Mouse (Mus musculus): ENCODE measurements around the gene Acaca. TPM values are rescaled to one million over a fixed set of nuclear protein-coding genes. Genes with fewer than 3 reads are reported as not detected.
"Not testable (repeated sequence)": the region's sequence is repeated elsewhere in the genome, so short reads cannot be mapped to it uniquely, and the experiment has no call there.

Gene Acaca
- total RNA-seq, 2 experiments from 2014 or later, result 68.5 to 74.3 TPM

DNA sequence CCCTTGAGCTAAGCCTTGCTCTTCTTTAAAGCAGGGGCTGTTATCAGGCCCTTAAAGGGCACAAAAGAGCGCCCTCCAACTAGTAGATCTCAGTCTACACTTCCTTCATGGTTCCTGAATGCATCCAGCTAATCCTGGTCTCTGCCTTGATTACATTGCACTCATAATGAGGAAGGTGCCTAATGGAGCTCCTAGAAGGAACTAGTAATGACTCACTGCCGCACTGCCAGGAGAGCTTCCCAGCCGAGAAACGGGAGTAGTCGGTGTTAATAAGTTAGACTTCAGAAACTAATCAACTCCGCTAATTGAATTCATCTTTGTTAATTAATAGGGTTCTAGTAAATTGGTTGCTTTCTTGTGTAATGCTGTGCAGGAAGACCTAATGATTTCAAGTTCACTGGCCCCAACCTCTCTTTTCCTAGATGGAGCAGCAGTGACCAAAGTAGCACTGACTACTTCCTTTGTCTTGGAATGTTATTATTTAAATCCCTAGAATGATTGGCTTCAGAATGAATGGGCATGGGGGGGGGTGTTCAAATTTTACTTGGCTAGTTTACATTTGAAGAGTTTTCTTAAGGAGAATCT, 176.8 kb downstream of the Acaca start:
- DNase-seq (ENCODE audit: extremely low spot score in 1 of 2, low spot score in 1 of 2), result no peak

DNA sequence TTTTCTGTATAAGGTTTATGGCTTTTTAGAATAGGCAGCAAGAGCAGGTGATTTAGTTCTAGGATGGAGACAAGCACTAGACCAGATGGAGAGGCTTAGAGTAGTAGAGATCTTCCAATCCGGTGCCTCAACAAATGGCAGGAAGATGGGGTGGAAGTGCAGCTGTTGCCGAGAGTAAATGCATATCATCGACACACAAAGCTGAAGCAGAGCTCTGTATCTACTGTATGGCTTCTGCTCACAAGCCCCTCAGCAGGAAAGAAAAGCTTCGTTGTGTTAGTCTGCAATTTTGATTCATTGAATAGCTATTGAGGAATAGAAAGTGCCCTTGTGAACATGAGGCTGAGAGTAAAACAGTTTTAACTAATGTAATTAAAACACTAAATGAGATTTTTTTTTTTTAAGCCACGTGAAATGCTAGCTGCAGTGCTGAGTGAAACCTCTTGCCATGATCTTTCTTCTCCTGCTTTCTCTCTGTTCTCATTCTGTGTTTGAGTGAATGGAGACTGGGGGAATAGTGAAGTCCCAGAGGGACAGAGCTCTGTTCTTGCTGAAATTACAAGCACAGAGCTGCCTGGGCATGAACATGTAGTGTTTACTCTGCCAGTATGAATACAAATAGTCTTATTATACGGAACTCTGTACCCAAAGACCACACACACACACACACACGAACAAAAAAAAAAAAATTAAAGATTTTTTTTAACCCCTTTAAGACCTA, 194.7 kb downstream of the Acaca start:
- DNase-seq (ENCODE audit: extremely low spot score in 1 of 2, low spot score in 1 of 2), result no peak

DNA sequence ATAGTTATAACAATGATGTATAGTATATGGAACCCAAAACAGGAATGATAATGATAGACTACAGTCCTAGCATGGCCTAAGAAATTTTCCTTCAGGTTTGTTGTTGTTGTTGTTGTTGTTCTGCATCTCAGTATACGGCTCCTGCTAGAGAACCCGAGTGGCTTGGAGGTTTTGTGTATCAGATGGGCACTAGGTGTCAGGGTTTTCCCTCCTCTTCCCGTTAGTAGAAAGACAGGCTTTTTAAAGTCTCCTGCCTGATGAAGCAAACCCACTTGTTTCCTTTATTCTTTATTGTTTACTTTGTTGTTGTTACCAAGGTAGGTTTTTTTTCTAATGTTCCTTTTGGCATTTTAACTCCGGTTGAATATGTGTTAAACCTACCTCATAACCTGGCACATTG, 197.6 kb downstream of the Acaca start:
- no peak for DNase-seq (ENCODE audit: extremely low spot score in 1 of 2, low spot score in 1 of 2)

DNA sequence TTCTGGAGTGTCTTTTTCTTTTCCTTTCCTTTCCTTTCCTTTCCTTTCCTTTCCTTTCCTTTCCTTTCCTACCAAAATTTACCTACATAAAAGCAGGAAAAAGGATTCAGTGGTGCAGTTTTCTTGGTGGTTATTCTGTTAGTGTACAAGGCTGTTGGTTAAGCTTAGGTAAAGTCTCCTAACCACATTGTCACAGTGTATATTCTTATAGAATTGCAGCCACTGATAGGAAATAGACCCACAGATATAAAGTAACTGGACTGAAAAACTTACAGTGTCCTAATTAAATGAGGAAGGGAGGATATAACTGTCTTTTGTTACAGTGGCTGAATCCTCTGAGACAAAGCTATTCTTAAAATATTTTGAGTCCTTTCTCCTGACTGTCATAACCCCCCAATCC, 202.9 kb downstream of the Acaca start:
- no peak for DNase-seq (ENCODE audit: extremely low spot score in 1 of 2, low spot score in 1 of 2)

DNA sequence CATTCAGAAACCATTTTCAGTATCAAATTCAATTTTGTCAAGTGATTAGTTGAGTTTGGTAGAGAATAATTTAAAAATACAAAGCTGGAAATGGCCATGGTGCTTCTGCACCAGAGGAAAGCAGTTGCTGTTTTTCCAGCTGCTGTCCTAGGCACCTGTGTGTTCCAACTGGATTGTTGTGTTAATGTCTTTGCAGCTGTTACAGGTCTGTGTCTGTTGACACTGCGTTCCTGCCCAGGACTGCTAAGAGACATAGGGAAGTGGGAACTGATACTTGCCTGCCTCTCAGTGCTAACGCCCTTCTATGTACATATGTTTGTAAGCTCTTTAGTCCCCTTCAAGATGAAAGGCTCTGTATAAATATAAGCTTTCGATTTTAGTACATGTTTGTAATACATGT, 203.4 kb downstream of the Acaca start:
- DNase-seq (ENCODE audit: extremely low spot score in 1 of 2, low spot score in 1 of 2), result no peak

DNA sequence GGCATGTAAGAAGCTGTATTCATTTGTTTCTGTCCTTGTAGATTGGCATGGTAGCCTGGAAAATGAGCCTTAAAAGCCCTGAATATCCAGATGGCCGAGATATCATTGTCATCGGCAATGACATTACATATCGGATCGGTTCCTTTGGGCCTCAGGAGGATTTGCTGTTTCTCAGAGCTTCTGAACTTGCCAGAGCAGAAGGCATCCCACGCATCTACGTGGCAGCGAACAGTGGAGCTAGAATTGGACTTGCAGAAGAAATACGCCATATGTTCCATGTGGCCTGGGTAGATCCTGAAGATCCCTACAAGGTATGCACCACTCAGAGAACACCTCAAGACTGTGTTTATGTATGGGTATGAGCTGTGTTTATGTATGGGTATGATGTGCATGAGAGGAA, 208.8 kb downstream of the Acaca start:
- not testable (repeated sequence) for DNase-seq (ENCODE audit: extremely low spot score in 1 of 2, low spot score in 1 of 2)

DNA sequence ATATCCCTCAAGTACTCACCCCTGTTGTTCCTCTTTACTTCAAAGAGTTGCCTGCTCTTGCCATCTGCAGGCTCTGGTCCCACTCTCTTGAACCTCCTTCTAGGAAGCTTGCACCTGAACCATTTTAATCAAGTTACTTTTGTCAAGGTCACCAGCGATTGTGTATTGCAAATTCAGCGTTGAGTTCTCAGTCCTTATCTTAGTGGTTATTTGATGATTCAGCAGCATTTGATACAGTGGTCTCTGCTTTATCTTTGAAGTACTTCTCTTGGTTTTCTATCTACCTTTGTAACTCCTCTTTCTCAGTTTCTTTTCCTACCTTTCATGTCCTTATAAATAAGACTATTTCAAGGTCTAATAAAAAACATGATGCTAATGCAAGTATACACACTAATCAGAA, 211.2 kb downstream of the Acaca start:
- no peak for DNase-seq (ENCODE audit: extremely low spot score in 1 of 2, low spot score in 1 of 2)

DNA sequence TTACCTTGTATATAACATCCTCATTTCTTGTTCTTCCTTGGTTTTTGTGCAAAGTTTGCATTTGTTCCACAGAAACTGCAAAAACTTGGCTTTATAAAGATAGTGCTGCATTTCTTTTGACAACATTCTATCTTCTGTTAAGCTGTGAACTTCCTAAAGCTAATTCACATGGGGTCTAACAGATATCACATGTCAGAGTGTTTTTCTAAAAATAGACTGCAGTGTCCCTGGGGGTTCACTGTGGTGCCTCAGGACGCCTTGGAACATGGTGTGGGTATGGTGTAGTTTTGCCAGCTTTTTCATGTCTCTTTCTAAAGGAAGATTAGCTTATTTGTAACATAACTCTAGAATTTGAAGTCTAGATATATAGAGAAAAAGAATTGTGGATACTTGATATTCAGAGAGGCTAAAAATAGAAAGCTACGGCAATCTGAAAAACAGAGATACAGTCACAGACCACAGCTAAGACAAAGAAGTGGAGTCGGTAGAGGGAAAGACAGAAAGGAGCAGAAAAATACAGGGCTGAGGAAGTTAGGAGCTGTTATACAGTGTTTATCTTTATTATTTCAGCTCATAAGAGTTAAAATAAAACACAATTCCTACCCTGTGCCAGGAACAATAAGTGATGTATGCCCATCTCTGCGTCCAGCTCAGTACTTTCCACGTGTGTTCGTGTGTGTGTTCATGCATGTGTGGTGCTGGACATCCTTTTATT, 215.2 kb downstream of the Acaca start:
- DNase-seq (ENCODE audit: extremely low spot score in 1 of 2, low spot score in 1 of 2), result no peak

DNA sequence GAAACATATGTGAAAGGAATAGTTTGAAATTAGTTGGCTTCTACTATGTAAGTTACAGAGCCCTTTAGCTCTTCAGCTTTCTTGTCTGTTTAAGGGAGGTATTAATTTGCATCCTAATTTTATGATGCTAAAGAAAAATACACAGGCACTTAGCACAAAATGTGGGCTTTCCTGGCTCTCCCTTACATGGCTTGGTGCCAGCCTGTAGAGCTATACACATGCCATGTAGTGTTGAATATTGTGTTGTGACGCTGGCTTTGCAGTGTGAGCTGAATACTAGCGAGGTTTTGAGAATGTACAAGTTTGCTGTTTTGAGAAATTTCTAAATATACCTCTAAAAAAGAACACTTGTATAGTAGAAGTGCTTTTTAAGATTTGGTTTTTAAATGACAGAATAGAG, 218.3 kb downstream of the Acaca start:
- DNase-seq (ENCODE audit: extremely low spot score in 1 of 2, low spot score in 1 of 2), result no peak

DNA sequence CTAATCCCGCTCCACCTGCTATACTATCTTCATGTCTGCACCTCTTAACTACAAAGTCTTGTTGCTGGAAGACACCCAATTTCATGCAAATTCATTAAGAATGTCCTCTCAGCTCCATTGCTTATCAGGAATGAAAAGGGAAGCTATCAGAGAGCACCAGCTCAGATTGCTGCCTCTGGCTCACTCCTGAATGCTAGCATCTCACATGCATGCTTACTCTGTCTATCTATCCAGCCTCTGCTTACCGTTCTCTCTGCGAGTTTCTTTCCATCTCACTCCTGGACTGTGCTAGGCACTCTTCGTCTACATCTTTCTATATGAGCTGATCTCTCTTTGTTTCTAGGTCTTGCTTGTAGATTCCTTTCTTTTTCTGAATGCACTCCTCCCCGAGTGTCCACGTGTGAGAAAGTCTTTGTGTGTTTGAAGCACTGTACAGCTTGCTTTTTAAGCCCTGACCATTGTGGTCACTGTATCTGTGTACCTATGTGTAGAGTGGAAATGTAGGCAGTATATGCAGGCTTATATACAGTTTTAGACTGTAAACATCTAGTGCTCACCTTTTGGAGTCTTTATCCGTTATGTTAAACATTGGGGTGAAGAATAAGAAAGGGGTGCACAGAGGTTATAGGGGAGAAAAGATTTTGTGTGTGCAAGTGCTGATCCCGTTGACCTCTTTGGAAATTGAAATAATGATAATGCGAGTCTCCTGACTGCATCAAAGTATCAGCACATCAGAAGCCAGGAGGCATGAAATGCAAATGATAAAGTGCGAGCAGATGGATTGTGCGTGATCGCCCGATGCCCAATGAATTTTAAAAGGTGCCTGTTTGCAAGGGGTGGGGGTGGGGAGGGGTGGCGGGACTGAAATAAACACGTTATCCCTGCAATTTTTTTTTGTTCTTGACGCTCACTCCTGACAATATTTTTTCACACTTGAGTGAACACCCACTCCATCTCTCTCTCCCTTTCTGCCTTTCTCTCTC, 219.7 kb downstream of the Acaca start:
- DNase-seq (ENCODE audit: extremely low spot score in 1 of 2, low spot score in 1 of 2), result no peak

DNA sequence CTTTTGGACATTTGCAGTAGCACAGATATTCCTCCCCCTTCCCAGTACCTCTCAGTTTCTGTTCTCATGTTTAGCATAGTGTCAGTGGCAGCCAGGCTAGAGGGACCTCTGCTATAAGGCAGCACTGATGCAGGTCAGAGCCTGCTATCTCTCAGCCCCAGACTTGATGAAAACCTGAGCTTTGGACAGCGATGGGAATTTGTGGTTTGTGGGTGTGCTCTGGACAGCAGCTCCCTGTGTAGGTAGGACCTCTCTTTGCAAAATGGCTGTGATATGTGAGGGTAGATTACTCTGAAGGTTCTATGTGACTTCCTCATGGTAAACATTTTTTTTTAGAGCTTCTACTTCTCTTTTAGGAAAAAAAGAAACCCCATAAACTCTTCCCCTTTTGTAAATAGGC, 221.7 kb downstream of the Acaca start:
- DNase-seq (ENCODE audit: extremely low spot score in 1 of 2, low spot score in 1 of 2), result no peak

DNA sequence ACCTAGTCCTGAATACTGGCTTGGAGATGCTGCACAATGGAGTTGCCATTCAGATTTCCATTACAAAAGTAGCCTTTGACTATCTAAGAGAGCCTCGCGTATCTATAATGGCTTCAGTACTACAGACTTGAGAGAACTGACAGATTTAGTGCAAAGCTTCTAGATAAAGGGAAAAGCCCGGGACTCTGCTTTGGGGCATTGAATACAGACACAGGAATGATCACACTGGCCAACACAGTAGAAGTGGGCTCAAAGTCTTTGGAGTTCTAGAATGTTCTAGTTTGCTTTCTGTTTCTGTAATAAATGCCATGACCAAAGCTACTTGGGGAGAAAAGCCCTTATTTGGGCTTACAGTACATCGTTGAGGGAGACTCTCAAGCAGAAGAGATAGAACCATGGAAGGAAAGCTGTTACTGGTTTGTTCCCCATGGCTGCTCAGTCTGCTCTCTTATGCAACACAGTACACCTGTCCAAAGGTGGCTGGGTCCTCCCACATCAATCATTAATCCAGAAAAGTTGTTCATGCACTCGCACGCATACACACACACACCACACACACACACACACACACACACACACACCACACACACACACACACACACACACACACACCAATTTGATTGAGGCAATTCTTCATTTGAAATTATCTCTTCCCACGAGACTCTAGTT, 223.7 kb downstream of the Acaca start:
- DNase-seq (ENCODE audit: extremely low spot score in 1 of 2, low spot score in 1 of 2), result no peak

DNA sequence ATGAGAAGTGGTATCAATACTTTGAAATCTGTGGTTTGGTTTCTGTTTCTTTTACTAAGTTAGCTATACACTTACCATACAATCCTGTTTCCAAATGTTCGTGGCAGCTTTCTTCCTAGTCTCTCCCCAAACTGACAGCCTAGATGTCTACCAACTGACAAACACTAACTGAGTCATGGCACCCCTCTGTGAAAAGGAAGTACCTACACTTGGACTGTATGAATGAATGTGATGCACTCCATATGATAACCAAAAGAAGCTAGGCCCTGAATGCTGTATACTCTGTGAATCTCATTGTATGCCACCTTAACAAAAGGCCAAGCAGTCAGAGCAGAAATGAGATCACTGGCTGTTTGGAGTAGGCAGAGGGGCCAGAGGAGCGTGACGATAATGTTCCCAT, 227.8 kb downstream of the Acaca start:
- DNase-seq (ENCODE audit: extremely low spot score in 1 of 2, low spot score in 1 of 2), result no peak

DNA sequence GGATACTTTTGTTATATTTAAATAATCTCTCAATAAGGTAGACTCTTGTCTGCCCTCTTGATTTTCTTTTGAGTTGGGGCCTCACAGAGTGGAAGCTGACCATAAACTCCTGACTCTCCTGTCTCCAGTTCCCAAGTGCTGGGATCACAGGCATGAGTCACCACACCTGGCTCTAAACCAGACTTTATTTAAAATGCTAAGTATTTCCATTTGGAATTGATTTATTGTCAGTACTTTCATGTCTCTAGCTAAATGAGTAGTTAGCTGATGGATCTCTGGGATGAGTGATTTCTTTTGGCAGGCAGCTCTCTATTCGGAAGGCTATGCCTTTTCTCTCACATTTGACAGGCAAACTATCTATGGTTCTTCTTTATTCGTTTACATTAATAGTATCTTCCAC, 228.3 kb downstream of the Acaca start:
- DNase-seq (ENCODE audit: extremely low spot score in 1 of 2, low spot score in 1 of 2), result no peak

DNA sequence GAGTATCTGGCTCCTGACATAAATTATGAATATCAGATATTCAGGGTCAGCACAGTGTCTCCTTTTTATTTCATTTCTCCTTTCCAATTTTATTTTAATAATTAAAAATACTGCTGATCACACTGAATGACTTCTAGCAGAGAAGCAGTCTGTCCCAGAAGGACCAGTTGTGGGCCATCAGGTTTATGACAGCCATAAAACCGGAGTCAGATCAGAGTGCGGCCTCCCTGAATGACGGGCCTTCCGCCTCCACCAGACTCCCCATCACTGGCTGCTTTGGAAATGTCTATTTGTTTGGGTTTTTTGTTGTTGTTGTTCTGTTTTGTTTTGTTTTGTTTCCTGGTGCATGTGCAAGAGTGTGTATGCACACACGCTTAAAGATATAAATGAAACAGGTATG, 232.1 kb downstream of the Acaca start:
- DNase-seq (ENCODE audit: extremely low spot score in 1 of 2, low spot score in 1 of 2), result no peak

DNA sequence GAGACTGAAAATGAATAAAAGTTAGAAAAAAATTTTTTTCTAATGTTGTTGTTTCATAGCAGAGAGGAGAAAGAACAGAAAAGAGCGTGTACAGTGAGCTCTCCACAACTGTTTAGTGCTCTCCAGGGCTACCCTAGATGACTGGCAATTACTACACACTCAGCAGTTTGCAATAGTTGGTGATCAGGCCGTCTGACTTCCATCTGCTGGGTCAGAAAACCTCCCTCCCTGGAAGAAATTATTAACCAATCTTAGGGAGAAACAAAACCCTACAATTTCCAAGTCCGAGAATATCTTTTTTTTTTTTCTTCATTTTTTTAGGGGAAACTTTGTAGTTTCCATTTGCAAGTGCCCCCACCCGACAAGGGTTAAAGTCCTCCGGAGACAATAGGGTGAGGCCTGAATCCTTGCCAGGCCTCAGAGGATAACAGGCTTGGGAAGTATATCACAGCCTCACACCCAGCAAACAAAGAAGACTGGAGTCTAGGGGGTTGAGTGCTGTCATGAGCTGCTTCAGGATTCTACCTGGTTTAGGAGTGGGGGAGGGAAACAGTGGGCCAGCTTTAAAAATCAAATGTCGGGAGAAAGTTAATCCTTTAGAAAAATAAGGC, 233.3 kb downstream of the Acaca start:
- no peak for DNase-seq (ENCODE audit: extremely low spot score in 1 of 2, low spot score in 1 of 2)

DNA sequence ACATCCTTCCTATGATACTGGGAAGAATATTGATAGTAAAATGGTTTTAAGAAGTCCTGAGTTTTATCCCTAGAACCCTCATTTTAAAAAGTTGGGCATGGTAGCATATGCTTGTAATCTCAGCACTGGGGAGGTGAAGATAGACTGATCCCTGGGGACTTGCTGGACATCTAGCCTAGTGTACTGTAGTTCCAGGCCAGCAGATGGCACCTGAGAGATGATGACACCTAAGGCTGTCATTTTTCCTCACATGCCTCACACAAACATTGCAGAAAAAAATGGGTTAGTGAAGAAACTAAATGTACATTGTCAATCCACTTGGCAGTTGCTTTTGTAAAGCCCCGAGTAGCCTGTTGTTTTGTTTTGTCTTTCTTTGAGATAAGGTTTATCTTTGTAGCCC, 235.8 kb downstream of the Acaca start:
- no peak for DNase-seq (ENCODE audit: extremely low spot score in 1 of 2, low spot score in 1 of 2)

DNA sequence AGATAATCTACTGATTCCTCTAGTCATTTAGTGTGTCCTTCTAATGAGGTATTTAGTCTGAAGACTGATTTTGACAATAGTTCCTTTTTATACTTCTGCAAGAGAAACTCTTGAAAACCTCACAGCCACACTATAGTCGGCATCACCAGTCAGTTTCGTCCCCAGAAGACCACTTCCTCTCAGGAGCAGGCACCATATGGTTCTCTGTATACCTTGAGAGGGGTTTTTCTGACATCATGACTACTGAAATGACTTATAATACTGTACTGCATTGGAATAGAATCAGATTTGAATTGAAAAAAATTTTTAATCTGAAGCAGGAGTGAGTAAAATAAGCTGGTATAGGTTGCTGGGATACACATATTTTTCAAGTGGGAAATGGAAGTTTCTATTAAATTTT, 239.4 kb downstream of the Acaca start:
- DNase-seq (ENCODE audit: extremely low spot score in 1 of 2, low spot score in 1 of 2), result no peak

DNA sequence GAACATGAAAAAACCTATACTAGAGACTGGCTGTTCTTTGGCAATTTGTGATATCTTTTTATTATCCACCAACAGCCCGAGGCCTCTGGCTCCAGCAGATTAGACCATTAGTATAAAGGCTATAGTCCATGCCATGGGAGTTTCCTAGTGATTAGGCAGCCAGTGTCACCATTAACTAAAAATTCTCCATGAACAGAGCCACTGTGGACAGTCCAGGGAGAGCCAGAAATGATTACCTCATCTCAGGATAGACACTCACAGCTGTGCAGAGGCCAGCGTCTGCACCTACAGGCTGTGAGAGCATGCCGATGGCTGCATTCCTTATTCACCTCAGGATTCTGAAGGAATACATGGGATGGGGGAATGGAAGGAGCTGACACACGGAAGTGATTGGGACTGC, 243.7 kb downstream of the Acaca start:
- DNase-seq (ENCODE audit: extremely low spot score in 1 of 2, low spot score in 1 of 2), result no peak

Data from layer of hippocampus, postnatal 25 days (tissue).